ENCODE assay signal across 20 mouse cellular contexts in the genomic region with DNA sequence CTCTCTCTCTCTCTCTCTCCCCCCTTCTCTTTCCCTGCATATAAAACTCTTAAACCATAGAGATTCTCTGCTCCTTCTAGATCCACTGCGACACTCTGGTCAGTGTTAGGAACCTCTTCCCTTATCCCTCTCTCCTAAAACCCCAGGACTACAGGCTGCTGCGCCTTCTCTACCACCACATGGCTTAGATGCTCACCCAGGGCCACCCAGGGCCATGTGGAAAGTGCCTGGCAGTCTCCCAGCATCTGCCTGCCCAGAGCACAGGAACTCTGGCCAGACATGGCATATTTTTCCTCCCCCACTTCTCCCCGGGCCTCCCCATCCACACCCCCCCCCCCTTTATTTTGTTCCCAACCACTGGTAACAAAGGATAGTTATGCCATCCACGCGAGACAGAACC.
DNase-seq lines count a peak whose midpoint lies in the region; ATAC-seq and TF ChIP-seq lines count a peak whose summit lies in the region.
"Had no signal": no experiment of that assay in that cellular context is flagged by ENCODE, and none has a peak within 500 bp of the region (broad histone marks: within the 10 kb centered on the region; RNA-seq: fewer than 3 reads in every experiment).

No protein-coding gene starts in this region.

- WGBS in kidney, embryonic 14.5 days: 49% methylated on average over 5 of the region's 5 CpGs
- 64% methylated on average over 5 of the region's 5 CpGs for WGBS in limb, embryonic 10.5 days
- WGBS in limb, embryonic 14.5 days: 31% methylated on average over 5 of the region's 5 CpGs

- ATAC-seq in kidney, embryonic 14.5 days (ENCODE audit: low FRiP score, low TSS enrichment): peak; percentile 49; the same call in 1 of the 2 replicates
- no peak for ATAC-seq in limb, embryonic 14.5 days (ENCODE audit: low FRiP score, low read depth)
- ATAC-seq: activated CD4-positive, CD25-positive, alpha-beta regulatory T cell, adult 4 months; CD4-positive, CD25-positive, alpha-beta regulatory T cell, adult 4 months; forebrain, embryonic 13.5 days; forebrain, embryonic 16.5 days had no signal

- H3K36me3 ChIP-seq in kidney, embryonic 14.5 days (ENCODE audit: control insufficient read depth, insufficient read depth, low read length): no peaks in the 10 kb centered on the region
- H3K36me3 ChIP-seq in limb, embryonic 10.5 days: no peaks in the 10 kb centered on the region
- no peaks in the 10 kb centered on the region for H3K36me3 ChIP-seq in limb, embryonic 14.5 days (ENCODE audit: control insufficient read depth, insufficient read depth, low read length)
- H3K36me3 ChIP-seq: forebrain, embryonic 10.5 days; hindbrain, embryonic 12.5 days; hindbrain, embryonic 15.5 days had no signal

- no peaks in the 10 kb centered on the region for H3K9me3 ChIP-seq in kidney, embryonic 14.5 days (ENCODE audit: control insufficient read depth, low read length)
- H3K9me3 ChIP-seq in limb, embryonic 10.5 days (replicated peaks): no peaks in the 10 kb centered on the region
- no peaks in the 10 kb centered on the region for H3K9me3 ChIP-seq in limb, embryonic 14.5 days (ENCODE audit: control insufficient read depth, low read length)
- H3K9me3 ChIP-seq: forebrain, embryonic 10.5 days; forebrain, embryonic 13.5 days; hindbrain, embryonic 12.5 days; hindbrain, embryonic 15.5 days had no signal

- H3K4me1 ChIP-seq in kidney, embryonic 14.5 days (ENCODE audit: control insufficient read depth, insufficient read depth, low read length): no peaks in the 10 kb centered on the region
- peaks cover 10% of the 10 kb centered on the region for H3K4me1 ChIP-seq in limb, embryonic 10.5 days
- no peaks in the 10 kb centered on the region; the same call in 1 of the 2 replicates for H3K4me1 ChIP-seq in limb, embryonic 14.5 days (ENCODE audit: control insufficient read depth, insufficient read depth, low read length)
- H3K4me1 ChIP-seq: forebrain, embryonic 10.5 days; forebrain, embryonic 13.5 days; hindbrain, embryonic 12.5 days; hindbrain, embryonic 15.5 days had no signal

- H3K27me3 ChIP-seq in kidney, embryonic 14.5 days (ENCODE audit: control insufficient read depth, insufficient read depth, low read length): no peaks in the 10 kb centered on the region
- no peaks in the 10 kb centered on the region for H3K27me3 ChIP-seq in limb, embryonic 10.5 days (ENCODE audit: low read depth, poor library complexity, severe bottlenecking)
- H3K27me3 ChIP-seq in limb, embryonic 14.5 days (ENCODE audit: control insufficient read depth, insufficient read depth, low read length): no peaks in the 10 kb centered on the region
- H3K27me3 ChIP-seq: forebrain, embryonic 13.5 days; hindbrain, embryonic 12.5 days; hindbrain, embryonic 15.5 days had no signal

- H3K4me3 ChIP-seq in kidney, embryonic 14.5 days (ENCODE audit: low read length): no peak overlapping the region
- no peak overlapping the region for H3K4me3 ChIP-seq in limb, embryonic 10.5 days
- no peak overlapping the region for H3K4me3 ChIP-seq in limb, embryonic 14.5 days (replicated peaks; ENCODE audit: low read length)
- H3K4me3 ChIP-seq: forebrain, embryonic 10.5 days; forebrain, embryonic 13.5 days; hindbrain, embryonic 12.5 days; hindbrain, embryonic 15.5 days had no signal

- H3K27ac ChIP-seq in kidney, embryonic 14.5 days (ENCODE audit: low read depth, low read length): no peak overlapping the region
- H3K27ac ChIP-seq in limb, embryonic 10.5 days: peak overlapping the region; percentile 71
- H3K27ac ChIP-seq in limb, embryonic 14.5 days (replicated peaks; ENCODE audit: low read depth, low read length): no peak overlapping the region
- H3K27ac ChIP-seq: forebrain, embryonic 10.5 days; forebrain, embryonic 13.5 days; hindbrain, embryonic 12.5 days; hindbrain, embryonic 15.5 days had no signal

- H3K9ac ChIP-seq in kidney, embryonic 14.5 days (ENCODE audit: low read depth, low read length): no peak overlapping the region
- no peak overlapping the region for H3K9ac ChIP-seq in limb, embryonic 14.5 days (ENCODE audit: low read depth, low read length, severe bottlenecking)
- H3K9ac ChIP-seq: forebrain, embryonic 13.5 days; hindbrain, embryonic 12.5 days; hindbrain, embryonic 15.5 days had no signal

- TF ChIP-seq POLR2A in limb, embryonic 14.5 days (IDR thresholded peaks at IDR 0.05; ENCODE audit: borderline replicate concordance, extremely low read depth, insufficient read depth, insufficient read length): no peak

- DNase-seq in kidney, adult 11 months: no peak
- peak; percentile 24 for DNase-seq in Muller cell, postnatal 12 days (ENCODE audit: inconsistent ontology term)
- DNase-seq in limb, embryonic 10.5 days (ENCODE audit: low spot score): no peak
- DNase-seq in limb, embryonic 14.5 days (ENCODE audit: low spot score): no peak
- DNase-seq in thymus, postnatal 14 days: no peak
- DNase-seq: adrenal gland, adult 8-10 months; cerebellum, adult 11 months; cerebellum, adult 2 months; cerebellum, adult 9-11 months; gastrocnemius, postnatal 10 days; gastrocnemius, postnatal 36 days had no signal

- H3K4me2 ChIP-seq in kidney, embryonic 14.5 days (replicated peaks; ENCODE audit: low read depth, low read length): no peak overlapping the region
- 0 out of 2 replicates have a peak overlapping the region, but pooled peaks have one; percentile 11 for H3K4me2 ChIP-seq in limb, embryonic 14.5 days (replicated peaks; ENCODE audit: low read depth, low read length, severe bottlenecking)
- H3K4me2 ChIP-seq: forebrain, embryonic 13.5 days; heart, embryonic 11.5 days; hindbrain, embryonic 12.5 days; hindbrain, embryonic 15.5 days had no signal
